Mouse (Mus musculus) olfactory bulb, adult 2 months (tissue): Measurements from ENCODE around the gene Fam227a.

Source experiments
- CTCF ChIP-seq: fragments of 200-500 bp; IDR thresholded peaks from 2 replicates; pipeline ENCODE4 v1.5.1; 2012; ENCODE audit warnings: low read depth, mild to moderate bottlenecking, low read length, moderate library complexity; ENCODE audit not compliant: insufficient read depth
- POLR2A ChIP-seq: fragments of 200-500 bp; IDR thresholded peaks from 2 replicates; pipeline ENCODE4 v1.6.1; 2012; ENCODE audit warnings: mild to moderate bottlenecking, low read depth, low read length, moderate library complexity; ENCODE audit not compliant: insufficient read depth

GRCm38 (mm10) chr15:79670972-79671299 is 12.2 kb upstream of the Fam227a start:
- TF ChIP-seq POLR2A (no peak), CTCF (no peak)
